Mouse (Mus musculus) E14TG2a.4 (cell line): ENCODE results near the gene Acoxl.

Source experiments
- CTCF ChIP-seq: conservative IDR thresholded peaks from 2 replicates; pipeline ENCODE4 v1.5.1; 2014; ENCODE audit warnings: low read length
- POU5F1 ChIP-seq: IDR thresholded peaks from 2 replicates; pipeline ENCODE4 v1.6.1; 2014; ENCODE audit warnings: low read length, borderline replicate concordance

DNA sequence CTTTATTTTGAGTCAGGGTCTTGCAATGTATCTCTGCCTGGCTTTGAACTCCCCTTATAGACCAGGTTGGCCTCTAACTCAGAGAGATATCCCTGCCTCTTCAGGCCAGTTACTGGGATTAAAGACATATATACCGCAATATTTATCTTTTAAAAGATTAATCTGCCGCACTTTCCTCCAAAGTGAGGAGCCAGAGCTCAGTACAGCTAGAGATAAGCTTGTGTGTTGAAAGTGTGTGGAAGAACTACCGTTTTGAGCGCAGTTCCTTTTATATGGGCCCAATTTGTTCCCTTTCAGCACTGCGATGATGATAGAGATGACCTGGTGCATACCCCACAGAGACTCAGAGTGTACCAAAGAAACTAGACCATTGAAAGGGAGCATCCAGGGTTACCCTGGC lies 51.3 kb downstream of the Acoxl start:
- TF ChIP-seq CTCF (no peak), POU5F1 (no peak)
